Mouse (Mus musculus): Measurements from ENCODE around the gene Reg4. TPM values are rescaled to one million over a fixed set of nuclear protein-coding genes. Genes with fewer than 3 reads are reported as not detected.

Gene Reg4
- total RNA-seq, 2 experiments from 2014 or later: not detected

- no peak for DNase-seq (ENCODE audit: low spot score in 2 of 2)
- intact Hi-C loops (cut with DNase I): no loop called here
Measured at GRCm38 (mm10) chr3:98229943-98230342, 8.0 kb downstream of the Reg4 start.

- DNase-seq (ENCODE audit: low spot score in 2 of 2): no peak
- intact Hi-C loops (cut with DNase I): no loop called here
Measured at GRCm38 (mm10) chr3:98233504-98233903, 11.5 kb downstream of the Reg4 start.

GRCm38 (mm10) chr3:98236266-98236665 lies 14.3 kb downstream of the Reg4 start:
- intact Hi-C loops (cut with DNase I): no loop called here
- no peak for DNase-seq (ENCODE audit: low spot score in 2 of 2)

DNA sequence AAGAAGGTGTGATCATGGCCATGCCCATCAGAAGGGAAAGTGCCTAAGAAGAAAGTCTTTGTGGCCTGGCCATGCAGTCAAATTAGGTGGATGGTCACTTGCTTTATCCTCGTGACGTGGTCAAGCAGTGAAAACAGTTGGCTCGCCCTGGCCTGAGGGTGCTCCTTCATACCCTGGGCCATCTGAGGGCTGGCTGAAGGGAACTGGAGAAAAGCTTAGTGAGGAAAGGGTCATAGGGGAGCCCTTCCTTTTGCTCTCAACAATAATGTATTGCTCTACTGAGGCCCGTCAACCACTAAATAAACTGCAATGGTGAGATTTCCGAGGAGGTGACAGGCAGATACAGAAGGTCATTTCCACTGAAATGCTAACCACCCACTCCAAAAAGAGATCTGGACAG lies 15.3 kb downstream of the Reg4 start:
- DNase-seq (ENCODE audit: low spot score in 2 of 2): no peak
- intact Hi-C loops (cut with DNase I): no loop called here

DNA sequence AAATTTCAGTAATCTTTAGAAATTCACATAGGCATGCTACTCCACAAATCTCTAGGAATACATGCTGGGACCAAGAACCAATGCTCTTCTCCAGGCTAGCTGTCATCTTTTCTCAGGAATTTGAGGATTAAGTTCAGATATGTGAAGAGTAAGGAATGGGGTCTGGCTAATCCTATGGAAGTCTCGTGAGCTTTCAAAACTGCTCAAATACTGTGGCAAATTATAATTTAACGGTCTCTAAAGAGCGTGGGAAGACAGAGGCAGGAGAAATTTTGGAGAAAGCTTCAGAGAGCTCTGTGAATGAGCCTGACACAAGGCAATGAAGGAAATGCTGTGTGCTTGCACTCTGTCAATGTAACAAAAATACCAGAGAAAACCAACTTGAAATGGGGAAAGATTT lies 16.2 kb downstream of the Reg4 start:
- DNase-seq (ENCODE audit: low spot score in 2 of 2): no peak
- intact Hi-C loops (cut with DNase I): no loop called here

GRCm38 (mm10) chr3:98242051-98242450 lies 20.1 kb downstream of the Reg4 start:
- intact Hi-C loops (cut with DNase I): no loop called here
- DNase-seq (ENCODE audit: low spot score in 2 of 2): no peak

DNA sequence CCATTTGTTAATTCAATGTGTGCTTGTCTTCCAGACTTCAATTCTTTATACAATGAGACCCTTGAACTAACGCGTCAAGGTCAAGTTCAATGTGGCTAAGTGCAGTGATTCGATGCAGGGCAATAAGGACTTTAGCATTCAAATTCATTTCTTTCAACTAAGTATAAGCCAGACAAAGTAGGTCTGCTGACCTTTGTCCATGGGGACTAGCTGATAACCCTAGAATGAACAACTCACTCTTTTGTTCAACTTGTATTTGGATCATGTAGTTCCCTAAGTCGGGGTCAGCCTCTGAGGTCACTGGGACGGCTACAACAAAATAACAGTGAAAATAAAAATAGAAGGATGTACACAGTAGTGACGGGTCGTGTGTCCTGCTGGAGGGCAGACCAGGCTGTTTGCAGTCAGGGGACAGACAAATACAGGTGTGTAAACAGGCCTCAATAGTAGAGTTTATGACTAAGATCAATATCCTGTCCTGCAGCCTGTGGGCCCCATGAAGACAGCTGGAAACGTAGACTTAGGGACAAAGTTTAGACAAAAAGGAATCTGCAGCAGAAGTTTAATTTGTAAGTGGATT lies 20.6 kb downstream of the Reg4 start:
- DNase-seq (ENCODE audit: low spot score in 2 of 2): no peak
- intact Hi-C loops (cut with DNase I): no loop called here

DNA sequence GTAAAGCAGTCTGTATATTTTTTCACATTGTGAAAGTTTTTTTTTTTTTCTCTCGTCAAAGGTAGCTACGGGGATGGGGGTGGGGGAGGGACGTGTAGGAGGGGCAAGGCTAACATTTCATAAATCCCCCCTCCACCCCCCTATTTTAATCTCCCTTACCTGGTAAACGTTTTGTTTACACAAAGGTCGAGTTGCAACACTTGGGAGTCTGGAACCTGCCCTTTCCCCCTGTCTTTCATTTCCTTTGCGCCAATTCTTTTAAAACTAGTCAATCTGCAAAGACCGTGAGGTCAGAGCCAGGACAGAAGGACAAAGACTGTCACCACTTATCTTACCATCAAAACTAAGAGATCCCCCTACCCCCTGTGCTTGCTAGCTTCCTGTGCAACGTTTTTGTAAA lies 23.9 kb downstream of the Reg4 start:
- no peak for DNase-seq (ENCODE audit: low spot score in 2 of 2)
- intact Hi-C loops (cut with DNase I): no loop called here

- DNase-seq (ENCODE audit: low spot score in 2 of 2): no peak
- intact Hi-C loops (cut with DNase I): no loop called here
Measured at GRCm38 (mm10) chr3:98246985-98247751, 25.2 kb downstream of the Reg4 start.

DNA sequence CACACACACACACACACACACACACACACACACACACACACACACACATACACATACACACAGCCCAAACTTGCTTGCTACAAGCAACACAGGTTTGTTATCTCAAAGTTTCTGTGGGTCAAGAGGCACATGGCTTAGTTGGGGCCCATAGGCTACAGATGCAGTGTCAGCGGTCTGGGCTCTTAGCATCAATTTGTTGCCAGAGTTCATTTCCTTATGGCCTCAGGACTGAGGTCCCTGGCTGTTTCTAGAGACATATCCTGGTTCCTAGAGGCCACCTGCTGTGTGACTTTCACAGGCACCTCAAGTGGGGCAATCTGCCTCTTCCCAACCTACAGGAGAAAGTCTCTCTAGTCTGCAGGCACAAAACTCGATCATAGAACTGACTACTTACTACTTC lies 27.4 kb downstream of the Reg4 start:
- intact Hi-C loops (cut with DNase I): no loop called here
- no peak for DNase-seq (ENCODE audit: low spot score in 2 of 2)

DNA sequence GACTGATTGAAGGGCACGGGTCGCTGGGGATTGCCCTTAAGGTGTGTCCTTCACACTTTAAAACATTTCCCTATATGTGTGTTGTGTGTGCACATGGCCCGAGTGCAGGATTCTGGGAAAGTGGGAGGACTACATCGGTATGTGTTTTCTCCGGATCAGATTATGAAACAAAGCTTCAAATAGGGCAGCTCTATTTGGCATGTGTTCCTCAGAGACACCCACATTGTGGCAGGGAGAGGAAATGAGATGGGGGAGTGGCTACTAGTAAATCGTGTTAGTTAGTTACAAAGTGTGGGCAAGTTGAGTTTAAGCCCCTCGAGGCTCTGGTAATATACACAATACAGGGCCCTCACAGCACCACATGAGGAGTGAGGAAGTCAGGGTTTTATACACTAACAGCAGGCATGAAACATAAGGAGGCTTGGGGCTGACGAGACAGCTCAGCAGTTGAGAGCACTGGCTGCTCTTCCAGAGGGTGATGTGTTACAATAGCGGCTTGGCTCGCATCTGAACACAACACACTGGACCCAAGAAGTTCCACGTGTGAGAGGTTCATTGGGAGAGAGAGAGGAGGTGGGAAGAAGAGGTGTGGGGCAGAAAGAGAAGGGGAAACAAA lies 28.0 kb downstream of the Reg4 start:
- intact Hi-C loops (cut with DNase I): no loop called here
- peak in 1 of 2 experiments; percentile 18 for DNase-seq (ENCODE audit: low spot score in 2 of 2)

- intact Hi-C loops (cut with DNase I): no loop called here
- DNase-seq (ENCODE audit: low spot score in 2 of 2): no peak
Measured at GRCm38 (mm10) chr3:98254059-98254458, 32.1 kb downstream of the Reg4 start.

DNA sequence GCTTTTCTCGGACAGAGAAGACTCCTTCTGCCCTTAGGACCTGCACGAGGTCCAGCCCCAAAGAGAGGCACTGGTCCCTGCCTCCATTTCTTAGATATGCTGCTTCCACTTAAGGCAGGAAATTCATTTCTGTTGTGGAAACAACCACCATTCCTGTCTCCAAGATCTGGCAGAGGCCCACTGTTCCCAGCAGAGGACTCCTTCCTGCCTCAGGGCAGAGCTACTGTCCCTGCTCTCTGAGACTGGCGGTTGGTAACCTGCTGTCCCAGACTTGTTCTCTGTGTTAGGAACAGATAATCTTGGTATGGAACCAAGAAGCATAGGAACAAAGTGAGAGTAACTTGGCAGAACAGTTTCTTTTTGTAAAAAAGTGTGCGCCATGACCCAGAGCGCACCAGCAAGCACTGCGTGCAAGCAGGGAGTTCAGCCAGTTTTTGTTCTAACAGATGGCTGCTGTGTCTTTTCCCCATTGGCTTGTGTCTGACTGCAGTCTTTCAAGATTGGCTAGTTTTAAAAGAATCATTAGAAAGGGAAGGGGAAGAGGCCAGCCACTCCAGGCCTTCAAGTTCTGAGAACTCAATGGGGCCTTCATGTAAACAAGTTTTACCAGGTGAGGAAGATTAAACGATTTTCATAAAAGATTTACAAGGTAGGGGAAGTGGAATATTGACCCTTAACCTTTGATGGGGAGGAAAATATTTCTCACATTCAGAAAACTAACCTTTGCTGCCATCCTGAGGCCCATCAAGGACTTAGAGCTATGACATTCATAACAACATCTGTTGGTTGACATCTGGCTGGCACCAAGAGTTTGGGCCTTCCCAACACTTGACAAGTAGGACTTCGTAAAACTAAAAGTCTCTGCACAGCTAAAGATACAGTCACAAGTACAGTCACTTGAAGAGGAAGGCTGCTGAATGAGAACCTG lies 33.0 kb downstream of the Reg4 start:
- DNase-seq (ENCODE audit: low spot score in 2 of 2): no peak
- intact Hi-C loops (cut with DNase I): no loop called here

DNA sequence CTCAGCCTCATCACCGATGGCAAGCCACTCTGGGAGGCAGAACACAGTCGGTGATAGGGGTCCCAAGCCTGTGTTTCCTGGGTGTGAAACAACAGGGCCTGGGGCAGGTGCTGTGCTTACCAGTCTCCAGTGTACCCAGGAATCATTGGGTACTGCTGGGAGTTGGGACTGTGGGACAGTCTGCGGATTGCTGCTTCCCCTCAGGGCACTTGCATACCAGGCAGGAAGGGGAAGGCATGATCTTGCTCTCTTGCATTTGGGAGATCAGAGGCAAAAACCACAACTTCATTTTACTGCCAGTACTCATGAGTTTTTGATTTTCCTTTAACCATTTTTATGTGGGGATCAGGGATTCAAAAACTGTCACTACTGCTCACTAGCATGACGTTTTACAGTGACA lies 36.8 kb downstream of the Reg4 start:
- DNase-seq (ENCODE audit: low spot score in 2 of 2): no peak
- intact Hi-C loops (cut with DNase I): no loop called here

DNA sequence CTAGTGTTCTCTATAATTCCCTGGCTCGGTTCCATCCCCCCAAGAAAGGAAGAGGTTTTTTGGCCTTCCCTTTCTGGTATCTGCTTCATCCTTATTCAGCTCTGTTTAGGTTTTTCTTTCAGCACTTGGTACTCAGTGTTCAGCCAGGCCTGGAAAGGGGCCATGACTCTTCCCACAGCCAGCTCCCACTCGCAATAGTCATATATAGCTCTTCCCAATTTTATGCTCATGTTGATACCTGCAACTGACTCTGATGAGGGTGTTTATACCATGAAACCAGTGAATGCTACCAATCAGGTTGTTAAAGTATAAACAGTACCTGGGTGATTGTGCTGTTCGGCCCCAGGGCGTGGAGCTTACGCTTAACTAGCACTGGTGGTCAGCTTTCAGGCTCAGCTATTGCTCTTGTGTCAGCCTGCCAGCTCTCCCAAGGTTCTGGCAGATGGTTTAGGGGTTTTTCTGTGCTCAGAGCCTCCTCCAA lies 37.4 kb downstream of the Reg4 start:
- peak; percentile 68 to 69 for DNase-seq (ENCODE audit: low spot score in 2 of 2)
- intact Hi-C loops (cut with DNase I): no loop called here

DNA sequence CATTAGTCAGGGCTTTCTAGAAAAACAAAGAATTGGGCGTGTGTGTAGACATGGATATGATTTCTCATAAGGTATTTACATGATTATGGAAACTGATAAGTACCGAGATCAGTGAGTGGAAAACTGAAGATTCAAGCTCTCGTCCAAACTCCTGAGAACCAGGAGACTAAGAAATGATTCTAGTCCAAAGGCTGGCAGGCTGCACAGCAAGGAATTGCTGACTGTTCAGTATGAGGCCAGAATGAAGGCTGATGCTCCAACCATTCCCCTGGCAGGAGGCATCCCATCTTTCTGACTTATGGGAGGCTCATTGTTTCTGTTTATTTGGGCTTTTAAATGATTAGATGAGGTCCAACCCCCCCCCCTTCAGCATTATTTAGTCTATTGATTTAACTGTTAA lies 38.6 kb downstream of the Reg4 start:
- intact Hi-C loops (cut with DNase I): no loop called here
- DNase-seq (ENCODE audit: low spot score in 2 of 2): no peak

- no peak for DNase-seq (ENCODE audit: low spot score in 2 of 2)
- intact Hi-C loops (cut with DNase I): no loop called here
Measured at GRCm38 (mm10) chr3:98261415-98261814, 39.5 kb downstream of the Reg4 start.

DNA sequence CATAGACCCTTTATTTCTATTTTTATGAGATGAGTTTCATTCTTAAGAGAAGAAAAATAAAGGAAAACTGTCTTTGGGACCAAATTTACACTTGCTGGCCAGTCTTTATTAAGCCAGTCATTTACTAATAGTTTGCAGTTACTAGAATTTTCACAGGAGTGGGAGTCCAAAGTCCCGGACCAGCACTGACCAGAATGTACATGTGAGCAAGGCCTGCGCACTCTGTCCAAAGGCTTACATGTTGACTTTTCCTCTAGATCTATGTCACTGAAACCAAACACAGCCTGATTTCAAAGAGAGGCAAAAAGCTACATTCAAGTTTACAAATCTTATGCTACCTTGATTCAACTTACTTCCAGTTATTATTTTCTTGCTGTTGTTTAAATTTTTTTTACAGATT lies 40.2 kb downstream of the Reg4 start:
- no peak for DNase-seq (ENCODE audit: low spot score in 2 of 2)
- intact Hi-C loops (cut with DNase I): no loop called here

DNA sequence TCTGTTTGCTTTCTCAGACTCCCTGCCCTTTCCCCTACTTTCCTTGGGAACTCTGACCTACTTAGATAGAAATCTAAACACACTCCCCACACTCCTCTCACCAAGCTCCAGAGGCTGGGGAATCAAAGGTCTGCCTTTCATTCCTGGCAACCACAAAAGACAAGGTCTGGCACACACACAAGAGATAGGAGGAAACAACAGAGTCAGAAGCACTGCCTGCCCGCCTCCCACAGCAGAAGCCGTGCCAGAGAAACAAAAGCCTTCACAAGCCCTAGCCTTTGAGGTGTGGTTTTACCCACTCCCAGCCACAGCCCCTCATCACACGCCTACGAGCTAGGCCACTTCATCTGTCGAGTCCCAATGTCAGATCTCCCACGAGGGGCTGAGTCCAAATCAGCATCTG lies 45.3 kb downstream of the Reg4 start:
- no peak for DNase-seq (ENCODE audit: low spot score in 2 of 2)
- intact Hi-C loops (cut with DNase I): no loop called here
